Mouse (Mus musculus) kidney, postnatal 36 days (tissue): ENCODE measurements around the gene Gm49398.

Experiments used
- DNase-seq, 2 experiments: peaks; one replicate each; pipeline ENCODE4 v3.0.0; 2021 to 2022; ENCODE audit warnings: mixed read lengths in 2 of 2

Gm49398 gene

DNA sequence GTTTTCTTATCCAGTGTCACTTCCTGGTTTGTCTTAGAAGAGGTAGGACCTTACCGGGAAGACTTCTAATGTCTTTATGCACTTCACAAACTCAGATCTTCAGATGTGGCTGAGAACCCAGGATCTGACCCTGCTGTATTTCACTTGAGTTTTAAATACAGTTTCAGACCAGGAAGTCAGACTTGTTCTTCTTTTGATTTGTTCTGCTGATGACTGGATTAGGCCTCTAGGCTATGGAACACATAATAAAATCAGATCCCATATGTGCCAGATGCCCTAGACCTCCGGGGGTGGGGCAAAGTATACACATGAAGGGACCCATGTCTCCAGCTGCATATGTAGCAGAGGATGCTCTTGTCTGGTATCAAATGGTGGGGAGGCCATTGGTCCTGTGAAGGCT lies at the start of gene Gm49398:
Gm49398 (minus strand) TSS at position 101 of the 400 bp plus-strand sequence.
- no peak for DNase-seq

DNA sequence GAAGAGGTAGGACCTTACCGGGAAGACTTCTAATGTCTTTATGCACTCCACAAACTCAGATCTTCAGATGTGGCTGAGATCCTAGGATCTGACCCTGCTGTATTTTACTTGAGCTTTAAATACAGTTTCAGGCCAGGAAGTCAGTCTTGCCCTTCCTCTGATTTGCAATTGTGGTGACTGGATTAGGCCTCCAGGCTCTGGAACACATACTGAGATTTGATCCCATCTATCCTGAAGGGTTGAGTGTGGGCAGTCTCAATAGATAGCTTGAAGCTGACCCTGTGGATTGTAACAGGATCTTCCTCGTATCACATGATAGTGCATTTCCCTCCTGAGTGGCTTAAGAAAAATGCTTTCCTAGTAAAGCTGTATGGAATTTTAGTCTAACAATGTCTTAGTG lies 33.4 kb downstream of the Gm49398 start, which contains the start of gene Cts8:
Cts8 (minus strand) TSS at position 101 of the 400 bp plus-strand sequence.
- DNase-seq = no peak

- DNase-seq = peak; percentile 45 to 79
Observed at GRCm38 (mm10) chr13:61241076-61241947, 47.3 kb downstream of the Gm49398 start.

DNA sequence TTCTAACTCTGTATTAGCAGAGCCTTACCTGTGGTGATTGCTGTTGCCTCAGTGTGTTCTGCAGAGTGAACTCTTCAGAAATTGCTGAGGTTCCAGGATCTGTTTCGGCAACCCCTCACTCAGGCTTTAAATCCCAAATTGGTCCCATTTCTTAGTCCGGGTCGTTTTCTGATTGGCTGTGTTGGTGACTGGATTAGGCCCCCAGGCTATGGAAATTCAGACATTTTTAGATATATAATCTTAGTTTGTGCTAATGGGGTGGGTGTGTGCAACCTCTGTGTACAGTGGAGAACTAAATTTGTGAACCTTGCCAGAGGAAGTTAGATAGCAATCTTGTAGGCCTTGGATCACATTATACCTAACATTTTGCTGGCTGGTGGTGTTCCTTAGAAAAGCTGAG lies 85.3 kb downstream of the Gm49398 start, which contains the start of gene Cts6:
Cts6 (minus strand) TSS at position 101 of the 400 bp plus-strand sequence.
- DNase-seq = no peak
